Mouse (Mus musculus) layer of hippocampus, adult 8-10 months (tissue): Measurements from ENCODE around the gene Slc17a5. TPM values are rescaled to one million over a fixed set of nuclear protein-coding genes. Genes with fewer than 3 reads are reported as not detected.

Experiments used
- total RNA-seq, 4 experiments: library from RNA; stranded (reverse); gene quantifications; 2 replicates each; pipeline ENCODE4 v1.2.4; 2022

Slc17a5 gene
- total RNA-seq, 4 experiments from 2014 or later, result 20.0 to 22.5 (median 20.9) TPM

Other genes starting within 250 kb of the Slc17a5 start
- gene Gsta2, start 232.3 kb downstream of the Slc17a5 start, total RNA-seq, result 1 to 10 TPM in 1 of 4 experiments, under 1 TPM in 2, not detected in 1; 0.45 to 2.6 (median 0.64) TPM
- under 1 TPM in 1 of 4 experiments, not detected in 3; 0.98 TPM for gene Dppa5a, start 219.9 kb downstream of the Slc17a5 start, total RNA-seq
- gene Ooep, start 209.3 kb downstream of the Slc17a5 start, total RNA-seq, result under 1 TPM in 1 of 4 experiments, not detected in 3; 0.14 TPM
- gene Ddx43, start 192.3 kb downstream of the Slc17a5 start, total RNA-seq, result under 1 TPM in 2 of 4 experiments, not detected in 2; 0.14 to 0.20 TPM
- gene Cgas, start 144.8 kb downstream of the Slc17a5 start, total RNA-seq, result 1 to 10 TPM in 2 of 4 experiments, under 1 TPM in 2; 0.68 to 1.5 (median 0.91) TPM
- 10 to 100 TPM; 20.4 to 27.7 (median 26.1) TPM for gene Mto1, start 139.8 kb downstream of the Slc17a5 start, total RNA-seq
- 1 to 10 TPM in 1 of 4 experiments, under 1 TPM in 3; 0.60 to 1.3 (median 0.79) TPM for gene Gm17324, start 139.3 kb downstream of the Slc17a5 start, total RNA-seq
- gene Eef1a1, start 98.9 kb downstream of the Slc17a5 start, total RNA-seq, result 1,000 to 10,000 TPM; 2,504 to 3,682 (median 3,062) TPM
- 1 to 10 TPM; 2.2 to 5.3 (median 3.7) TPM for gene Cd109, start 27.5 kb upstream of the Slc17a5 start, total RNA-seq